Mouse (Mus musculus) intestine, embryonic 16.5 days (tissue): ENCODE data around the gene Prps1l1. TPM values are rescaled to one million over a fixed set of nuclear protein-coding genes. Genes with fewer than 3 reads are reported as not detected.
A peak's percentile ranks its signal among the peaks of the same experiment; 100 is the strongest.

Experiments
- ATAC-seq: fragments of 200-750 bp; cut with Nextera tagmentation; 2 replicates; pipeline ENCODE4 v1.8.0; 2017; ENCODE audit warnings: moderate TSS enrichment, moderate library complexity
- H3K27ac ChIP-seq: fragments of 300-500 bp; sonication (generic); 2 replicates; pipeline ENCODE4 v1.5.1; 2014; ENCODE audit warnings: mild to moderate bottlenecking, low read length
- H3K27me3 ChIP-seq: fragments of 300-500 bp; sonication (generic); replicated peaks from 2 replicates; pipeline ENCODE4 v1.6.1; 2014; ENCODE audit warnings: low read length, control low read depth, mixed read lengths; ENCODE audit not compliant: control insufficient read depth, insufficient read depth
- H3K36me3 ChIP-seq: fragments of 300-500 bp; sonication (generic); 2 replicates; pipeline ENCODE4 v1.6.1; 2014; ENCODE audit warnings: low read length, control low read depth; ENCODE audit not compliant: control insufficient read depth, insufficient read depth
- H3K4me1 ChIP-seq: fragments of 300-500 bp; sonication (generic); 2 replicates; pipeline ENCODE4 v1.6.1; 2014; ENCODE audit warnings: low read length, control low read depth, mixed read lengths; ENCODE audit not compliant: control insufficient read depth, insufficient read depth
- H3K4me2 ChIP-seq: fragments of 300-500 bp; sonication (generic); 2 replicates; pipeline ENCODE4 v1.6.1; 2014; ENCODE audit warnings: low read depth, low read length, control low read depth
- H3K4me3 ChIP-seq: fragments of 300-500 bp; sonication (generic); 2 replicates; pipeline ENCODE4 v1.5.1; 2014; ENCODE audit warnings: mild to moderate bottlenecking, low read length
- H3K9ac ChIP-seq: fragments of 300-500 bp; sonication (generic); 2 replicates; pipeline ENCODE4 v1.6.1; 2014; ENCODE audit warnings: low read depth, low read length
- H3K9me3 ChIP-seq: fragments of 300-500 bp; sonication (generic); 2 replicates; pipeline ENCODE4 v1.6.1; 2016; ENCODE audit warnings: low read length, control low read depth; ENCODE audit not compliant: control insufficient read depth
- WGBS: fragments of 180-500 bp; shearing (Covaris S2); extraction: QIAGEN DNeasy Blood & Tissue Kit; methylation state at CpG from one replicate; pipeline ENCODE4 v1.1.7; 2014; 5-methylcytosine and 5-hydroxymethylcytosine counted together
- polyA plus RNA-seq: library from polyadenylated mRNA; unstranded; fragments of >200 nt; fragmentation: Nextera tagmentation; extraction: Ambion mirVana; gene quantifications from 2 replicates; pipeline ENCODE4 v1.2.1, GENCODE M21; 2015

The Prps1l1 gene
- polyA plus RNA-seq, 1 experiment from 2014 or later = not detected

DNA sequence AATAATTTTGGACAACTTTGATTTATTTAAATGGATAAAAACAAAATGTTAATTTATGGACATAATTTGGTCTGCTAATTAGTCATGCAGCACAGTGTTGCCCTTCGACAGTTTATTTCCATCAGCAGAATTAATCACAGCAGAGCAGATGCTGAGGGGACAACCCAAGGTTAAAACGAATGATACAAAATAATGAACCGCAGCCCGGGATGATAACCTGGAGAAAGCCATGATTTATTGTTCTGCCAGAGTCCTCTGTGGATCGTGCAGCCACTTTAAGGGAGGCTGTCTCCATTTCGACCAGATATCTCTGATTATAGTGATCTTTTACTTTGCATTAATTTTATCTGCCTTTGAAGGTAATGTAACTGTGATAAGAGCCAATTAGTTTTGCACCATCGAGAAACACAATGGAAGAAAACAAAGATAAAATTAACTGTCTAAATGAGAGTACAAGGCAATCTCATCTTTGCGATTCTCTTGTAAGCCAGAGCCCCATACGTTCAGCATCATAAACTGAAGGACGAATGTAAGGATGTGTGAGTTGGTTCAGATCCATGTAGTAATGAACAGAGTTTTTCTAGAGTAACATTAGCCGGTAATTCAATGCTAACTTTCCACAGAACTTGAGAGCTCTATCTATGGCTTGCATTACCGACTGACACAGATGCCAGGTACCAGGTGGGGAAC is 14.4 kb downstream of the Prps1l1 start:
- Histone ChIP-seq H3K4me1 (no peaks in the 10 kb centered on the region), H3K9me3 (no peaks in the 10 kb centered on the region), H3K4me2 (no peak overlapping the region), H3K9ac (no peak overlapping the region), H3K4me3 (no peak overlapping the region), H3K36me3 (no peaks in the 10 kb centered on the region), H3K27me3 (no peaks in the 10 kb centered on the region), H3K27ac (no peak overlapping the region)
- WGBS = 76% methylated on average over 12 of the region's 12 CpGs
- ATAC-seq = no peak

DNA sequence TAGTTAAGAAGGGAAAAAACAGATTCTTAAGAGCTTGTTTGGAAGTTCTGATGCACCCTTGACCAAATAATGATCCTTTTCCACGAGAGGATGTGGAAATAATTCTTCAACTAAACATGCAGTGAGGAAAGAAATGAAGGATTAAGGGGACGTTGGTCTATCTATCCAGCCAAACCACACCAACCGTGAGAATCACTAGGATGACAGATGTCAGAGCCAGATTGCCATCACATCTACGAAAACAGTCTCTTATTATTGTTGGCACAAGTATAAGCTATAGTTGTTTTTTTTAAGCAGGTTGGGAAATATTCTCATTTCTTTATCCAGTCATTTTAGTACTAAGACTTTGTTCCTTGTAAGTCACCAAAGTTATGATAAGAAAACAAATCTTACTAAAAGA is 15.8 kb downstream of the Prps1l1 start:
- Histone ChIP-seq H3K27me3 (no peaks in the 10 kb centered on the region), H3K9ac (no peak overlapping the region), H3K36me3 (no peaks in the 10 kb centered on the region), H3K27ac (no peak overlapping the region), H3K4me3 (no peak overlapping the region), H3K4me1 (no peaks in the 10 kb centered on the region), H3K4me2 (no peak overlapping the region), H3K9me3 (no peaks in the 10 kb centered on the region)
- 66% methylated on average over 4 of the region's 4 CpGs for WGBS
- no peak for ATAC-seq

DNA sequence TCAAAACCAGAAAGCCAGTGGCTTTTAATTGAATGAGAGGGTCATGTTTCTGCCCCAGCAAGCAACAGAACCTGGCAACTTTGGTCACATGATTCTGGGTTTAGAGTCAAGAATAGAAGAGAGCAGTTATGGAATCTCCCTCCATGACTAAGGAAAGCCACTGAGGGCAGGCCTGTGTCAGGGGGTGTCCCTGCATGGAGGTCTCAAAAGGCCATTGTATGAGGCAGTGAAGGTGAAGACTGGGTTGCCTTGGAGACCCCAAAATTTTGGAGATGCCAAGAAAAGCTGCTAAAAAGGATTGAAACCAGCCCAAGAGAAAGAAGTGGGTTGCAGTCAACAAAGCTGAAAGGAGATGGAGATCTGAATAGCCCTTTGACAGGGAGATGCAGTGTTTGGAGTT is 21.2 kb downstream of the Prps1l1 start:
- no peaks in the 10 kb centered on the region for H3K4me1 ChIP-seq
- ATAC-seq = no peak
- no peak overlapping the region for H3K4me2 ChIP-seq
- H3K36me3 ChIP-seq = no peaks in the 10 kb centered on the region
- H3K27ac ChIP-seq = no peak overlapping the region
- H3K9me3 ChIP-seq = no peaks in the 10 kb centered on the region
- H3K9ac ChIP-seq = no peak overlapping the region
- H3K4me3 ChIP-seq = no peak overlapping the region
- no peaks in the 10 kb centered on the region for H3K27me3 ChIP-seq

DNA sequence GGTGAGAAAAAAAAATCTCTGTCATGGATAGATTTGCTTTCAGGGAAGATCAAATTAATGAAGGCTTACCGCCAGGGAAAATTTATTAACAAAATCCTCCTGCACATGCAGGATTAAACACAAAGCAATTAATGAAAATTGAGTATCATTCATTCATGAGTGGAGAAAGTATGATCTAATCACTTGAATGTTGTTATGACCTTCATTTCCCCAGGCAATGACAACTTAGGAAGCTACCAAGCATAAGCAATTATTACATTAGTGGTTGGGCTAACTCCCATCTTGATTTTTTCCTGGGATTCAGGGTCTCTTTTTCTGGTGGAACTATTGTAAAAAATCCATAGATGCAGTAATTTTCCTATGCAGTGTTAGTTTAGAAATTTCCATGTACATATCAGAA is 23.3 kb downstream of the Prps1l1 start:
- WGBS = 74% methylated on average over 1 of the region's 1 CpGs
- no peak overlapping the region for H3K27ac ChIP-seq
- H3K27me3 ChIP-seq = no peaks in the 10 kb centered on the region
- no peaks in the 10 kb centered on the region for H3K36me3 ChIP-seq
- no peak overlapping the region for H3K4me2 ChIP-seq
- no peak for ATAC-seq
- no peaks in the 10 kb centered on the region for H3K4me1 ChIP-seq
- H3K9me3 ChIP-seq = no peaks in the 10 kb centered on the region
- no peak overlapping the region for H3K4me3 ChIP-seq
- H3K9ac ChIP-seq = no peak overlapping the region

DNA sequence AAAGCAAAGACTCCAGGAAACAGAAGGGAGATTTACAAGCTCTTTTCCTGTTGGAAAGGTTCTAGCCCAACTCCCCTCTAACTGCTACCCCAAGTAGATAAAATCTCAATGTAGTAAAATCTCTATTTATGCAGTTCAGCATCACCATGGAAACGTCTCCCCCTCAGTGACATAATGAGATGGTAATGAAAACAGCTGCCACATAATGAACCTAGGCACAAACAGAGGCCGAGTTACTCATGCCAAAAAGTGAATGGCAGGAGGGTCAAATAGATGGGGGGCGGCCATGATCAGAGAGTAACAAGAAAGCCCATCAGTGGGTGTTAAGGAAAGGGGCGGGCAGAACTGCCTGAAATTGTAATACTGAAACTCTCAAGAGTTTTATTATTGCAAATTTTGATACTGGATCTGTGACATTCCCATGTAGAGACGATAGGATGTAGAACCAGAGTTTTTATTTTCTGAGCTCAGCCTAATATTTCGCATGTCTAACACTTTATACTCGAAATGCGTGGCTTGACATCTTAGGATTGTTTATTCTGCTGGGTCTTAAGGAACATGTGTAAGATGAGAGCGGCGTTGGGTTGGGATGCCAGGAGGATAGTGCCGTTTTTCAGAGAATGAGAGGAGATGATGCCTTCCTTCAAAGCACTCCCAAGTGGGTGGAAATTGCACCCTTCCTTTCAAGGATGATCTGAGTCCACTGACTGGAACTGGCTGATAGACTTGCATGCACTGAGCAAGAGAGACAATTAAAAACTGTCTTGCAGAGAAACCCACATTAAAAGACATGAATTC is 24.0 kb downstream of the Prps1l1 start:
- no peak for ATAC-seq
- no peak overlapping the region for H3K4me2 ChIP-seq
- H3K4me3 ChIP-seq = no peak overlapping the region
- no peaks in the 10 kb centered on the region for H3K4me1 ChIP-seq
- H3K36me3 ChIP-seq = no peaks in the 10 kb centered on the region
- no peaks in the 10 kb centered on the region for H3K27me3 ChIP-seq
- H3K27ac ChIP-seq = no peak overlapping the region
- no peak overlapping the region for H3K9ac ChIP-seq
- no peaks in the 10 kb centered on the region for H3K9me3 ChIP-seq
- 64% methylated on average over 11 of the region's 11 CpGs for WGBS

DNA sequence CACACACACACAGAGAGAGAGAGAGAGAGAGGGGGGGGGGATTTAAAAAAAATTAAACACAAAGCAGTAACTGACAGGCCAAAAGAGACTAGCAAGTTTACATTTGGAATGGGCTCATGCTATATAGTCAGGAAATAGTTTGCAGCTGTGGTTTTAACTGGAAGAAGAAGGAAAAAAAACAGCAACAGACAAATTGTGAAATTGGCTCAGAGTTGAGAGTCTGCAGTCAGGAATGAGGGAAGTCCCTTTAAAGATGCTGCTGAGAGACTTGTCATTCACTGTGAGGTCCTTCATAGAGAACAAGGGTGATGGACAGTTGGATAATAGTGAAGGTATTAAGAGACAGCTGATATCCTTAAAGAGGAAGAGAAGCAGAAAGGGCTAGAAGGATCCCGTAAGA is 26.9 kb downstream of the Prps1l1 start:
- no peaks in the 10 kb centered on the region for H3K4me1 ChIP-seq
- no peak overlapping the region for H3K4me3 ChIP-seq
- no peak overlapping the region for H3K4me2 ChIP-seq
- H3K9me3 ChIP-seq = no peaks in the 10 kb centered on the region
- no peaks in the 10 kb centered on the region for H3K36me3 ChIP-seq
- ATAC-seq = no peak
- no peaks in the 10 kb centered on the region for H3K27me3 ChIP-seq
- 62% methylated on average over 1 of the region's 1 CpGs for WGBS
- no peak overlapping the region for H3K27ac ChIP-seq
- H3K9ac ChIP-seq = no peak overlapping the region

DNA sequence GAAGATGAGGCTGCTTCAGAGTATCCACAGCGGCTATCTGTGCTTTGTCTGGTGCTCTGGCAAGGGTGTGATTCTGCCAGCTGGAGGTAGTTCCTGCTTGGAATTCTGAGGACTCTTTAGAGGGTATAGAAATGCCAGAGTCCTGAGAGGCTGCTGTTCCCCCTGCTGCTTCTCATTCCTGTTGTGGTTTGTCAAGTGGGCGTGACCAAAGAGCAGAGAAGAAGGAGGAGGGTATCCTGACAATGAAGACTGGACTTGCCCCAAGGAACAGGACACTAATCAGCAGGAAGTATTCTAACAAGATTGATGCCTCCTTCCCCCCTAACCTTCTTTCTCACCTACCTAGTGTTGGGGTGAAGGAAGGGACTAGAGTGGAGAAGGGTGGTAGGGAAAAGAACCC is 29.4 kb downstream of the Prps1l1 start:
- H3K36me3 ChIP-seq = no peaks in the 10 kb centered on the region
- H3K9me3 ChIP-seq = no peaks in the 10 kb centered on the region
- no peaks in the 10 kb centered on the region for H3K4me1 ChIP-seq
- H3K27me3 ChIP-seq = no peaks in the 10 kb centered on the region
- ATAC-seq = no peak
- no peak overlapping the region for H3K4me3 ChIP-seq
- no peak overlapping the region for H3K9ac ChIP-seq
- no peak overlapping the region for H3K27ac ChIP-seq
- no peak overlapping the region for H3K4me2 ChIP-seq
- 52% methylated on average over 2 of the region's 2 CpGs for WGBS

DNA sequence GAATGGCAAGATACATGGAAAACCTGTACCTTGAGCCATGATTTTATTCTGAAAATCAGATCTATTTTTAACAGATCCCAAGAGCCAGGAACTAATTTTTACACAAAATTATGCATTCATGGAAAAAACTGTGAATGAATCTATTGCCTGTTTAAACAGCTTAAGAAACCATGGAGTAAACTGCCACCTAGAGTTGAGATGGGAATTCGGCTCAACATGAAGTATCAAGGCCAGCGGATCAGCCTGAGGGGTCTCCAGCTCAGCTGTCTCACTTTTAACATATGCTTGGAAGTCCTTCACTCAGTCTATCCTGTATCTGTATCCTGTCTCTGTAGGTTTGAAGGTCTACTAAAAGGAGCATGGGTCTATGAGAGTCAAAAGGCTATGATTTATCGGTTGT is 31.5 kb downstream of the Prps1l1 start:
- Histone ChIP-seq H3K27me3 (no peaks in the 10 kb centered on the region), H3K4me1 (no peaks in the 10 kb centered on the region), H3K4me2 (no peak overlapping the region), H3K27ac (no peak overlapping the region), H3K9me3 (no peaks in the 10 kb centered on the region), H3K9ac (no peak overlapping the region), H3K36me3 (no peaks in the 10 kb centered on the region), H3K4me3 (no peak overlapping the region)
- 58% methylated on average over 3 of the region's 3 CpGs for WGBS
- peak; percentile 26; the same call in 1 of the 2 replicates for ATAC-seq

DNA sequence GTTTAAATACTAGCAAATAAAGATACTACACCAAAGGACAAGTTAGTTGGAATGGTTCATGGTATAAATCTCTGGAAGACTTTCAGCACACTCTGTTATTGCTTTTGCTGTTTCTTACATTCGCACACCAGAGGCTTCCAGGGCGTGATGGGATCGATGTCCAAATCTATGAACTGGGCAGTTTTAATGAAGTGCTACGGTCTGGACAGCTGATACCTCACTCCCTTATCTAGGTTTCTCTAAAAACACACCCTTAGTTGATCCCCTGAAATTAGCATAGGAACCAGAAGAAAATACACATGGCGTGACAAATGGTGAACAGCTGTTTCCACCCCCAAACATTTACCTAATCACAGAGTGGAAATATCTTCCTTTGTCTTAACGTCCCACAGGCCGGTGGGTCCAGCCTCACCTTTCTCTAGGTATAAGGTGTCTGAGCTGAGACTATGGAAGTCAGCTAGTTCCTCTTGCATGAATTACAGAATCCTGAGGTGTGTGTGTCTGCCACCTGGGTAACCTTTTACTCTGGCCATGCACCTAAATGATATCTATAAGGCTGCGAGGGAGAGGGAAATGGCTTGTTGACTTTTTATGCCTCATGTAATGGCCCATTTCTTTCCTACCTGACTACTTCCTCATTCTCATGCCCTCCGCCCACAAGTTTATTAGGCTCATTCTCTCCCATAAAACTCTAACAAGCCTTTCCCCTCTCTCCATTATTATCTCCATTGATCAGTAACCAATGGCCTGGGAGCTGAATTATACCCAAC is 32.1 kb downstream of the Prps1l1 start:
- Histone ChIP-seq H3K27ac (peak overlapping the region; percentile 82), H3K9ac (no peak overlapping the region)

More for the DNA sequence above, 32.1 kb downstream of the Prps1l1 start:
- ATAC-seq = peak; percentile 88
- no peaks in the 10 kb centered on the region for H3K36me3 ChIP-seq
- H3K4me3 ChIP-seq = no peak overlapping the region
- peak overlapping the region; percentile 11; the same call in 1 of the 2 replicates for H3K4me2 ChIP-seq
- H3K9me3 ChIP-seq = no peaks in the 10 kb centered on the region
- H3K4me1 ChIP-seq = no peaks in the 10 kb centered on the region
- 73% methylated on average over 9 of the region's 9 CpGs for WGBS
- no peaks in the 10 kb centered on the region for H3K27me3 ChIP-seq
